Comparison of ENCODE assay signal across 9 mouse cellular contexts in the genomic region with DNA sequence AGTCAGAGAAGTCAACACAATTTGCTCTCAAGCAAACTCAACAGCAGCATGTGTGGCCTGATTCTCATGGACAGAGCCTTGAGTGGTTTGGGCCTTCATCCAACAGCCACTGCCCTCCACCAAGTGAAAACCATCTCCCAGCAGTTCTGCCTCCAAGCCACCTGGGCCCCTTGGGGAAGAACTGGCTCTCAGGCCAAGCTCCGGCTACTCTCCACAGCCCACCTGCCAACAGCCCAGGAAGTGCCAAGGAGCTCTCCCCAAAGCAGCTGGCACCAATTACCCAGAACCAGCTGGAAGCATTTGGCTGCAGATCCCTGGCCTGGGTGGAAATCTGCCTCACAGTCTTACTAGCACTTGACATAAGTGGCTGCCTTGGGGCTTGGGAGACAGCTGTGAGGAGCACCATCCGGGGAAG. TPM values are rescaled to one million over a fixed set of nuclear protein-coding genes. Genes with fewer than 3 reads are reported as not detected.
DNase-seq lines count a peak whose midpoint lies in the region; ATAC-seq and TF ChIP-seq lines count a peak whose summit lies in the region.
"Had no signal": no experiment of that assay in that cellular context is flagged by ENCODE, and none has a peak within 500 bp of the region (broad histone marks: within the 10 kb centered on the region; RNA-seq: fewer than 3 reads in every experiment).

No protein-coding gene starts in this region.

- no peak overlapping the region for H3K9ac ChIP-seq in lung, postnatal 0 days (replicated peaks; ENCODE audit: low read depth)
- H3K9ac ChIP-seq: liver, embryonic 15.5 days had no signal

- TF ChIP-seq CTCF in lung, postnatal 0 days (IDR thresholded peaks at IDR 0.05) = no peak

- no peak for ATAC-seq in lung, postnatal 0 days
- ATAC-seq: Patski had no signal

- no peaks in the 10 kb centered on the region for H3K36me3 ChIP-seq in lung, postnatal 0 days (ENCODE audit: insufficient read depth, low read length)
- H3K36me3 ChIP-seq: liver, embryonic 15.5 days had no signal

- no peak for TF ChIP-seq EP300 in lung, postnatal 0 days (IDR thresholded peaks at IDR 0.05)

- H3K4me2 ChIP-seq in lung, postnatal 0 days (replicated peaks; ENCODE audit: low read depth, low read length) = no peak overlapping the region
- H3K4me2 ChIP-seq: liver, embryonic 15.5 days had no signal

- intact Hi-C loops in heart, postnatal 25 days (cut with DNase I) = no loop called here

- no peak overlapping the region for H3K4me3 ChIP-seq in lung, postnatal 0 days (ENCODE audit: low read depth, low read length)
- H3K4me3 ChIP-seq: liver, embryonic 15.5 days had no signal

- H3K4me1 ChIP-seq in lung, postnatal 0 days (ENCODE audit: insufficient read depth, low read depth, low read length) = no peaks in the 10 kb centered on the region
- H3K4me1 ChIP-seq: liver, embryonic 15.5 days had no signal

- no peaks in the 10 kb centered on the region for H3K9me3 ChIP-seq in lung, postnatal 0 days (ENCODE audit: low read length)
- H3K9me3 ChIP-seq: liver, embryonic 15.5 days had no signal

- DNase-seq in lung, postnatal 10 days = peak; percentile 16
- DNase-seq in lung, postnatal 0 days (ENCODE audit: low spot score) = no peak
- peak; percentile 40 to 88 for DNase-seq in cerebellum, postnatal 4 days (ENCODE audit: low spot score in 2 of 2)
- DNase-seq in heart, postnatal 25 days (ENCODE audit: low spot score) = peak; percentile 35
- peak; percentile 74 to 76 for DNase-seq in right cerebral cortex, postnatal 10 days (ENCODE audit: low spot score in 2 of 2)
- DNase-seq in kidney, adult 11 months = no peak
- no peak for DNase-seq in spleen, postnatal 14 days (ENCODE audit: low spot score in 2 of 2)

- WGBS in lung, postnatal 0 days = 50% methylated on average over 2 of the region's 2 CpGs

- no peak overlapping the region for H3K27ac ChIP-seq in lung, postnatal 0 days (ENCODE audit: low read length)
- H3K27ac ChIP-seq: liver, embryonic 15.5 days had no signal

- no peaks in the 10 kb centered on the region for H3K27me3 ChIP-seq in lung, postnatal 0 days (replicated peaks; ENCODE audit: insufficient read depth, low read length)
- H3K27me3 ChIP-seq: liver, embryonic 15.5 days had no signal

RNA-seq across cellular contexts. Expression of a gene that starts 8.4 kb away (rescaled TPM):
- 0.26 and 0.52 TPM in 2 replicates for polyA plus RNA-seq in lung, postnatal 0 days (2015; fragmentation: Nextera tagmentation; extraction: Ambion mirVana)
- total RNA-seq in heart, postnatal 25 days (2021) = 10 to 100 TPM; 72.2 to 92.5 TPM
- polyA plus RNA-seq: Patski had no signal

Comparison
In these comparisons a context has a peak if more than half of its experiments do, and no peak if none do; other contexts are left out.
1. DNase-seq: peak in lung, postnatal 10 days (single experiment), cerebellum, postnatal 4 days (2 of 2), heart, postnatal 25 days (single experiment) and right cerebral cortex, postnatal 10 days (2 of 2); none in lung, postnatal 0 days (single experiment), kidney, adult 11 months (single experiment) and spleen, postnatal 14 days (0 of 2).